Mouse (Mus musculus): ENCODE data around the gene Wdfy3.

The Wdfy3 gene

GRCm38 (mm10) chr5:101837605-101838004, 232.1 kb downstream of the Wdfy3 start:
- peak; percentile 51 for DNase-seq (ENCODE audit: low read depth, low spot score)

- DNase-seq (ENCODE audit: low read depth, low spot score) = no peak
These were observed 233.5 kb downstream of the Wdfy3 start for GRCm38 (mm10) chr5:101836221-101836620.

GRCm38 (mm10) chr5:101833875-101834274, 235.8 kb downstream of the Wdfy3 start:
- peak; percentile 88 for DNase-seq (ENCODE audit: low read depth, low spot score)

GRCm38 (mm10) chr5:101832991-101833390, 236.7 kb downstream of the Wdfy3 start:
- no peak for DNase-seq (ENCODE audit: low read depth, low spot score)

- DNase-seq (ENCODE audit: low read depth, low spot score) = no peak
These were observed 237.7 kb downstream of the Wdfy3 start for GRCm38 (mm10) chr5:101832042-101832441.

- DNase-seq (ENCODE audit: low read depth, low spot score) = no peak
These were observed 239.5 kb downstream of the Wdfy3 start for GRCm38 (mm10) chr5:101830180-101830579.

GRCm38 (mm10) chr5:101828932-101829331, 240.8 kb downstream of the Wdfy3 start:
- DNase-seq (ENCODE audit: low read depth, low spot score) = no peak

GRCm38 (mm10) chr5:101827477-101827876, 242.2 kb downstream of the Wdfy3 start:
- DNase-seq (ENCODE audit: low read depth, low spot score) = peak; percentile 54

GRCm38 (mm10) chr5:101826531-101826970, 243.2 kb downstream of the Wdfy3 start:
- peak; percentile 89 for DNase-seq (ENCODE audit: low read depth, low spot score)

GRCm38 (mm10) chr5:101825111-101825911, 244.4 kb downstream of the Wdfy3 start:
- DNase-seq (ENCODE audit: low read depth, low spot score) = peak; percentile 52

GRCm38 (mm10) chr5:101822311-101822670, 247.4 kb downstream of the Wdfy3 start:
- peak; percentile 49 for DNase-seq (ENCODE audit: low read depth, low spot score)

- DNase-seq (ENCODE audit: low read depth, low spot score) = no peak
These were observed 248.0 kb downstream of the Wdfy3 start for GRCm38 (mm10) chr5:101821491-101822310.

GRCm38 (mm10) chr5:101821052-101821451, 248.7 kb downstream of the Wdfy3 start:
- no peak for DNase-seq (ENCODE audit: low read depth, low spot score)

- no peak for DNase-seq (ENCODE audit: low read depth, low spot score)
These were observed 249.9 kb downstream of the Wdfy3 start for GRCm38 (mm10) chr5:101819844-101820243.

- DNase-seq (ENCODE audit: low read depth, low spot score) = no peak
These were observed 250.5 kb downstream of the Wdfy3 start for GRCm38 (mm10) chr5:101819216-101819615.

- DNase-seq (ENCODE audit: low read depth, low spot score) = no peak
These were observed 252.9 kb downstream of the Wdfy3 start for GRCm38 (mm10) chr5:101816822-101817221.

- DNase-seq (ENCODE audit: low read depth, low spot score) = peak; percentile 58
These were observed 258.2 kb downstream of the Wdfy3 start for GRCm38 (mm10) chr5:101811296-101812169.

- DNase-seq (ENCODE audit: low read depth, low spot score) = no peak
These were observed 267.2 kb downstream of the Wdfy3 start for GRCm38 (mm10) chr5:101802358-101803022.

GRCm38 (mm10) chr5:101801891-101802290, 267.8 kb downstream of the Wdfy3 start:
- DNase-seq (ENCODE audit: low read depth, low spot score) = no peak

GRCm38 (mm10) chr5:101792665-101793064, 277.1 kb downstream of the Wdfy3 start:
- DNase-seq (ENCODE audit: low read depth, low spot score) = no peak

- peak; percentile 41 for DNase-seq (ENCODE audit: low read depth, low spot score)
These were observed 279.2 kb downstream of the Wdfy3 start for GRCm38 (mm10) chr5:101790560-101790959.

Measured in ZHBTc4 (cell line).